Mouse (Mus musculus) ES-Bruce4 (cell line): ENCODE data around the gene Adamts7.

ENCODE experiments used
- CTCF ChIP-seq: IDR thresholded peaks from one replicate; pipeline ENCODE4 v1.8.1; 2011; ENCODE audit warnings: low read depth, low read length
- EP300 ChIP-seq: IDR thresholded peaks from 2 replicates; pipeline ENCODE4 v1.6.1; 2011; ENCODE audit warnings: low read depth, low read length; ENCODE audit not compliant: insufficient read depth
- POLR2A ChIP-seq: IDR thresholded peaks from one replicate; pipeline ENCODE4 v1.8.1; 2011; ENCODE audit warnings: low read length; ENCODE audit not compliant: insufficient read depth

GRCm38 (mm10) chr9:90146869-90147268 is 16.0 kb upstream of the Adamts7 start:
- TF ChIP-seq POLR2A: no peak
- TF ChIP-seq CTCF: no peak
- TF ChIP-seq EP300: no peak
